Mouse (Mus musculus): Measurements from ENCODE around the gene Neu4.

- TF ChIP-seq CTCF (IDR thresholded peaks at IDR 0.05; ENCODE audit: low read depth), result peak; percentile 27
- no peak for TF ChIP-seq EP300 (IDR thresholded peaks at IDR 0.05; ENCODE audit: low read depth)
These were observed 8.6 kb upstream of the Neu4 start for GRCm38 (mm10) chr1:94011643-94012042.

All from liver, postnatal 0 days (tissue).